Mouse (Mus musculus): ENCODE measurements at regions not wholly inside any gene's neighbourhood (a gene's known extent, or its start where the extent isn't known, plus 50 kb on each side); places are given as distances from the start of the nearest gene placed in this dataset.

DNA sequence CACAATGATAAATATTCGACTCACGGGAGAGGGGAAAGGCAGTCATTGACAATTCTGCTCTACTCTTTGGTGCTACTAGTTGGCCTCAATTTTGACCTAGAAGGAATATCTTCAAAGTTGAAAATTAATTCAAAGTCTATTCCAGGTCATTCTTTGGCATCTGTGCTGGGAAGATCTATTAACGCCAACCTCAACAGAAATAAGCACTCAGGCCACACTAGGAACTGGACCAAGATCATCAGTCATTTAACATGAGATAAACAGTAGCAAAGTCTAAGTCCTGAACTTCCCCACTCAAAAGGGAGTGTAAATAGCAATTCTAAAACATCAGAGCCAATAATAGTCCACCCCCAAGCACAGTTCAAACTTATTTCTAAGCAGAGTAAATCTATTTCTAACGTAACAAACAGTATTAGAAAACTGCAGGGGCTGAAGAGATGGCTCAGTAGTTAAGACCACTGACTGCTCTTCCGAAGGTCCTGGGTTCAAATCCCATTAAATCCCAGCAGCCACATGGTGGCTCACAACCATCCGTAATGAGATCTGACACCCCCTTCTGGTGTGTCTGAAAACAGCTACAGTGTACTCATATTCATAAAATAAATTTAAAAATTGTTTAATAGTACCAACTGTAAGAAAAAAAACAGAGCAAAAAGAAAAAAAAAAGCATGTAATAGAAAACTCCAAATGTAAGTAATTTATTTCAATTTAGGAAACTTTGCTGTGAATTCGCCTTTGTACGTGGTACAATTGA is 75.1 kb upstream of the Atp2b1 start:
- DNase-seq (ENCODE audit: low read depth, low spot score) = no peak

DNA sequence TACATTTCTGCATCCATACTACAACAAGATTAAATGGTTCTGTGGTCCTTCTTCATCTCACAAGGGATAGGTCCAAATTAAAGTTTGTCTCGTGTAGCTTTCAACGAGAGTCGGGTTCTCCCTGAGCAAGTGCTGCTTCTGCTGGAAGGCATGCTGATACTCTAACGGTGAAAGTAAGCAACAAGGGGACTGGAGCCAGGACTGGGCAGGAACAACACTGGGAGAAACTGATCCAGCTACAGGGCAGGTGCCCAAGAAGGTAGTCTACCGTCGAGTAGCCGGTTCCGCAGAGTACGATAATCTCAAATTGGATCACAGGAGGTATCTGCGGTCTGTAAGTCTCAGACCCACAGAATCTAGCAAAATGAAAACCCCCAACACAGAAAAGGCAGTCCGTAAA is 74.2 kb upstream of the Atp2b1 start:
- no peak for DNase-seq (ENCODE audit: low read depth, low spot score)

DNA sequence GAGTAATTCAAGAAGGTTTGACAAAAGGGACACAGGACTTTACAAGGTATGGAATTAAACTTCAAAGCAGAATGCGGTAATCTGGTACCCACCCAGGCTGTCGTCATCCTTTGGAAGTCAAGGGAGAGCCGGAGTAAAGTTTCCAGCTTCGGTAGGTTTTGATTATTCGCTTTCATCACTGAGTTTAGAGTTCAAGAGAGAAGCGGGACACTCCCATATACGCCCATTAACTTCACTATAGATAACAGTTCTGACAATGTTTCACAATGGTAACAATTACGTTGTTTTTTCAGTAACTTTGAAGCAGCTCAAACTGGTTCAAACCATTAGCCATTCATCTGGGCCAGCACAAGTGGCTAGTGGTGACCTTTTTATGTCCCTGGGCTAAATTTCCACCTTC is 73.8 kb upstream of the Atp2b1 start:
- no peak for DNase-seq (ENCODE audit: low read depth, low spot score)

- no peak for DNase-seq (ENCODE audit: low read depth, low spot score)
Observed at GRCm38 (mm10) chr10:98840957-98841831, 73.0 kb upstream of the Atp2b1 start.

DNA sequence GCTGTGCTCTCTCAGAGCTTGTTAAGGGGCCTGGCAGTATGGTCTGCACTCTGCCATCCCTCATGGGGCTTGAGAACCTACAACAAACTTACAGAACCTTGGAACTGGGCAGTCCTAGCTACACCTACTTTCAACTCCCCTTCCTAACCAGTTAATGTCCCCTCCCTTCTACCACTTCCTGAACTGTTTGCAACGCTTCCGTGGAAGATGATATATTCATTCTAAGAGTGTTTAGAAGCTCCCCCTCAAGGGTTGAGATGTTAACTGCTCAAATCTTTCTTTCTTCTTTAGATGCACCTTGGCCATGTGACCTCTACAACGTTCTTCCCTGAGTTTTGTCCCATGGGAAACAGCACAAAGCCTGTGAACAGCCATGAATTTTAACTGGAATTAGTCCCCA is 72.3 kb upstream of the Atp2b1 start:
- no peak for DNase-seq (ENCODE audit: low read depth, low spot score)

- DNase-seq (ENCODE audit: low read depth, low spot score) = no peak
Observed at GRCm38 (mm10) chr10:98842721-98843120, 71.5 kb upstream of the Atp2b1 start.

- no peak for DNase-seq (ENCODE audit: low read depth, low spot score)
Observed at GRCm38 (mm10) chr10:98849851-98850250, 64.4 kb upstream of the Atp2b1 start.

- DNase-seq (ENCODE audit: low read depth, low spot score) = no peak
Observed at GRCm38 (mm10) chr10:98857395-98857794, 56.8 kb upstream of the Atp2b1 start.

DNA sequence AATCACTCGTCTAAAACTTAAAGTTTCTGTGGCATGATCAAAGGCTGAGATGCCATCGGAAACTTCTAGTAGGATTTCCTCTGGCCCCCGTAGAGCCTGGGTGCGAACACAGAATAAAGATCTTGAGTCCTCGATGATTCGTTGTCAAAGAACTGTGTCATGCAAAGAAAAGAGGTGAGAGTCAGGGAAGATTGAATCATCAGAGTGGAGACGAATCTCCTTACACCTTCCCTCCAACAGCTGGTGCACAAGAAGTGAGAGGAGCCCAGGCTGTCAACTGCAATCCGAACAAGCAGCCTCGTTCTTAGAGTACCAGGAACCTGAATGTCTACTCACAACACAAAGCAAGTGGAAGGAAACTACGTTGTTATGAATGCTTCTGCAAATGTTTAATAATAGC is 52.7 kb upstream of the Atp2b1 start:
- DNase-seq (ENCODE audit: low read depth, low spot score) = no peak

DNA sequence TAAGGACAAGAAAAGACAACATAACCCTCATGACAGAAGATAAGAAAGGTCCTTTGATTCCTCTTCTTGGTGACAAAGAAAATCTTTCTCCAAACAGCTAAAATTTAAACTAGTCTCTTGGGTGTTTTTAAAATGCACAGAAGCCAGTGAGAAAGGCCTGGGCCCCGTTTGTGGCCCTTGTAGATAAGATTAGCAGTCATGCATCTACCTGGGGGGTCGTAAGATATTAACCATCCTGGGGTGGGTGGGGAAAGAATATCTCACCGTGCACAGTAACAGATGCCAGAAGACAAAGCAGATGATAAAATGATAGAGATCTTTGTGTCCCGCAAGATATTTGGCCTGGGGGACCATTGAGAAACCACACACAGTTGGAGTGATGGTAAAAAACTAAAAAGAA is 51.5 kb upstream of the Atp2b1 start:
- DNase-seq (ENCODE audit: low read depth, low spot score) = no peak

- no peak for DNase-seq (ENCODE audit: low read depth, low spot score)
Observed at GRCm38 (mm10) chr10:98864384-98864783, 49.8 kb upstream of the Atp2b1 start.

Data from retina, postnatal 7 days (tissue).